Mouse (Mus musculus) kidney, embryonic 14.5 days (tissue): Measurements from ENCODE around the gene Aldh1a2. TPM values are rescaled to one million over a fixed set of nuclear protein-coding genes. Genes with fewer than 3 reads are reported as not detected.

Experiments
- ATAC-seq: fragments of 200-750 bp; cut with Nextera tagmentation; 2 replicates; pipeline ENCODE4 v1.8.0; 2017; ENCODE audit warnings: moderate number of reproducible peaks, mild to moderate bottlenecking, moderate TSS enrichment, moderate library complexity; ENCODE audit not compliant: low FRiP score, low TSS enrichment
- H3K27ac ChIP-seq: fragments of 300-500 bp; sonication (generic); 2 replicates; pipeline ENCODE4 v1.5.1; 2014; ENCODE audit warnings: low read depth, mild to moderate bottlenecking, low read length, moderate library complexity, mixed read lengths
- H3K27me3 ChIP-seq: fragments of 300-500 bp; sonication (generic); 2 replicates; pipeline ENCODE4 v1.6.1; 2014; ENCODE audit warnings: mild to moderate bottlenecking, low read length; ENCODE audit not compliant: control insufficient read depth, insufficient read depth
- H3K36me3 ChIP-seq: fragments of 300-500 bp; sonication (generic); 2 replicates; pipeline ENCODE4 v1.6.1; 2014; ENCODE audit warnings: low read length, mixed read lengths; ENCODE audit not compliant: control insufficient read depth, insufficient read depth
- H3K4me1 ChIP-seq: fragments of 300-500 bp; sonication (generic); 2 replicates; pipeline ENCODE4 v1.6.1; 2014; ENCODE audit warnings: low read length, mixed read lengths; ENCODE audit not compliant: control insufficient read depth, insufficient read depth
- H3K4me2 ChIP-seq: fragments of 300-500 bp; sonication (generic); replicated peaks from 2 replicates; pipeline ENCODE4 v1.6.1; 2014; ENCODE audit warnings: low read depth, mild to moderate bottlenecking, low read length
- H3K4me3 ChIP-seq: fragments of 300-500 bp; sonication (generic); 2 replicates; pipeline ENCODE4 v1.5.1; 2014; ENCODE audit warnings: mild to moderate bottlenecking, low read length
- H3K9ac ChIP-seq: fragments of 300-500 bp; sonication (generic); 2 replicates; pipeline ENCODE4 v1.6.1; 2014; ENCODE audit warnings: low read depth, mild to moderate bottlenecking, low read length, moderate library complexity
- H3K9me3 ChIP-seq: fragments of 300-500 bp; sonication (generic); 2 replicates; pipeline ENCODE4 v1.6.1; 2016; ENCODE audit warnings: low read length; ENCODE audit not compliant: control insufficient read depth
- WGBS: fragments of 180-500 bp; shearing (Covaris S2); extraction: QIAGEN DNeasy Blood & Tissue Kit; methylation state at CpG from one replicate; pipeline ENCODE4 v1.1.7; 2014; 5-methylcytosine and 5-hydroxymethylcytosine counted together
- polyA plus RNA-seq: library from polyadenylated mRNA; unstranded; fragments of >200 nt; fragmentation: Nextera tagmentation; extraction: Ambion mirVana; gene quantifications from 2 replicates; pipeline ENCODE4 v1.2.1, GENCODE M21; 2014

Gene Aldh1a2
- polyA plus RNA-seq, 1 experiment from 2014 or later, result 400 TPM

GRCm38 (mm10) chr9:71295501-71295900, 79.9 kb downstream of the Aldh1a2 start:
- ATAC-seq, result no peak
- WGBS, result 46% methylated on average over 8 of the region's 8 CpGs
- H3K27ac ChIP-seq, result no peak overlapping the region
- H3K4me3 ChIP-seq, result no peak overlapping the region
- H3K27me3 ChIP-seq, result no peaks in the 10 kb centered on the region
- no peak overlapping the region for H3K4me2 ChIP-seq
- no peaks in the 10 kb centered on the region; the same call in 1 of the 2 replicates for H3K4me1 ChIP-seq
- H3K36me3 ChIP-seq, result peaks cover 6% of the 10 kb centered on the region; the same call in 1 of the 2 replicates
- no peak overlapping the region for H3K9ac ChIP-seq
- H3K9me3 ChIP-seq, result no peaks in the 10 kb centered on the region

- ATAC-seq, result no peak
- Histone ChIP-seq H3K27me3 (no peaks in the 10 kb centered on the region; the same call in 1 of the 2 replicates), H3K9ac (no peak overlapping the region), H3K9me3 (no peaks in the 10 kb centered on the region), H3K36me3 (no peaks in the 10 kb centered on the region), H3K27ac (no peak overlapping the region), H3K4me3 (no peak overlapping the region), H3K4me1 (0 out of 2 replicates have a peak, but pooled peaks cover 5% of the 10 kb centered on the region), H3K4me2 (no peak overlapping the region)
- WGBS, result 50% methylated on average over 2 of the region's 2 CpGs
Observed at GRCm38 (mm10) chr9:71303594-71303993, 88.0 kb downstream of the Aldh1a2 start.

GRCm38 (mm10) chr9:71307106-71307789, 91.7 kb downstream of the Aldh1a2 start:
- Histone ChIP-seq H3K4me3 (no peak overlapping the region), H3K27me3 (peaks cover 2% of the 10 kb centered on the region; the same call in 1 of the 2 replicates), H3K9ac (no peak overlapping the region), H3K4me1 (0 out of 2 replicates have a peak, but pooled peaks cover 5% of the 10 kb centered on the region), H3K9me3 (no peaks in the 10 kb centered on the region), H3K27ac (peak overlapping the region; percentile 4; the same call in 1 of the 2 replicates), H3K4me2 (no peak overlapping the region), H3K36me3 (no peaks in the 10 kb centered on the region)
- 68% methylated on average over 9 of the region's 9 CpGs for WGBS
- ATAC-seq, result no peak

- no peak overlapping the region for H3K4me3 ChIP-seq
- WGBS, result 95% methylated on average over 3 of the region's 3 CpGs
Observed at GRCm38 (mm10) chr9:71315960-71316359, 100.4 kb downstream of the Aldh1a2 start.

GRCm38 (mm10) chr9:71317096-71317920, 101.7 kb downstream of the Aldh1a2 start:
- Histone ChIP-seq H3K36me3 (no peaks in the 10 kb centered on the region), H3K9me3 (no peaks in the 10 kb centered on the region), H3K9ac (no peak overlapping the region), H3K4me3 (no peak overlapping the region), H3K27ac (no peak overlapping the region), H3K4me2 (no peak overlapping the region), H3K27me3 (no peaks in the 10 kb centered on the region; the same call in 1 of the 2 replicates), H3K4me1 (peaks cover 12% of the 10 kb centered on the region)
- WGBS, result 46% methylated on average over 11 of the region's 11 CpGs
- peak; percentile 75 for ATAC-seq

More at GRCm38 (mm10) chr9:71315960-71316359, 100.4 kb downstream of the Aldh1a2 start:
- Histone ChIP-seq H3K4me1 (peaks cover 2% of the 10 kb centered on the region; the same call in 1 of the 2 replicates), H3K9ac (no peak overlapping the region), H3K27ac (no peak overlapping the region), H3K9me3 (no peaks in the 10 kb centered on the region), H3K36me3 (no peaks in the 10 kb centered on the region), H3K4me2 (no peak overlapping the region), H3K27me3 (no peaks in the 10 kb centered on the region; the same call in 1 of the 2 replicates)
- no peak for ATAC-seq

GRCm38 (mm10) chr9:71317921-71318241, 102.3 kb downstream of the Aldh1a2 start:
- no peaks in the 10 kb centered on the region for H3K9me3 ChIP-seq
- no peak overlapping the region for H3K4me3 ChIP-seq
- no peak for ATAC-seq
- WGBS, result 57% methylated on average over 3 of the region's 3 CpGs
- H3K4me1 ChIP-seq, result peaks cover 16% of the 10 kb centered on the region
- H3K9ac ChIP-seq, result no peak overlapping the region
- H3K27me3 ChIP-seq, result no peaks in the 10 kb centered on the region
- no peaks in the 10 kb centered on the region for H3K36me3 ChIP-seq
- H3K27ac ChIP-seq, result no peak overlapping the region
- no peak overlapping the region for H3K4me2 ChIP-seq

- ATAC-seq, result no peak
- Histone ChIP-seq H3K4me2 (no peak overlapping the region), H3K4me1 (peaks cover 16% of the 10 kb centered on the region), H3K36me3 (no peaks in the 10 kb centered on the region), H3K9ac (no peak overlapping the region), H3K27ac (no peak overlapping the region), H3K27me3 (no peaks in the 10 kb centered on the region), H3K4me3 (no peak overlapping the region), H3K9me3 (no peaks in the 10 kb centered on the region)
- WGBS, result 88% methylated on average over 5 of the region's 5 CpGs
Observed at GRCm38 (mm10) chr9:71319776-71320175, 104.2 kb downstream of the Aldh1a2 start.

GRCm38 (mm10) chr9:71320246-71321155, 104.9 kb downstream of the Aldh1a2 start:
- Histone ChIP-seq H3K4me3 (no peak overlapping the region), H3K9me3 (no peaks in the 10 kb centered on the region), H3K27ac (peak overlapping the region; percentile 6; the same call in 1 of the 2 replicates), H3K36me3 (no peaks in the 10 kb centered on the region), H3K27me3 (no peaks in the 10 kb centered on the region), H3K4me1 (peaks cover 16% of the 10 kb centered on the region), H3K4me2 (no peak overlapping the region), H3K9ac (no peak overlapping the region)
- no peak for ATAC-seq
- 64% methylated on average over 11 of the region's 11 CpGs for WGBS
